Mouse (Mus musculus) bone marrow macrophage, adult 2 months (primary cell): ENCODE measurements around the gene Zfp473.

Experiments used
- CTCF ChIP-seq: IDR thresholded peaks from 2 replicates; pipeline ENCODE4 v1.5.1; 2012; ENCODE audit warnings: low read depth, mild to moderate bottlenecking, low read length, moderate library complexity
- POLR2A ChIP-seq: IDR thresholded peaks from 2 replicates; pipeline ENCODE4 v1.6.1; 2012; ENCODE audit warnings: mild to moderate bottlenecking, low read depth, low read length, borderline replicate concordance

DNA sequence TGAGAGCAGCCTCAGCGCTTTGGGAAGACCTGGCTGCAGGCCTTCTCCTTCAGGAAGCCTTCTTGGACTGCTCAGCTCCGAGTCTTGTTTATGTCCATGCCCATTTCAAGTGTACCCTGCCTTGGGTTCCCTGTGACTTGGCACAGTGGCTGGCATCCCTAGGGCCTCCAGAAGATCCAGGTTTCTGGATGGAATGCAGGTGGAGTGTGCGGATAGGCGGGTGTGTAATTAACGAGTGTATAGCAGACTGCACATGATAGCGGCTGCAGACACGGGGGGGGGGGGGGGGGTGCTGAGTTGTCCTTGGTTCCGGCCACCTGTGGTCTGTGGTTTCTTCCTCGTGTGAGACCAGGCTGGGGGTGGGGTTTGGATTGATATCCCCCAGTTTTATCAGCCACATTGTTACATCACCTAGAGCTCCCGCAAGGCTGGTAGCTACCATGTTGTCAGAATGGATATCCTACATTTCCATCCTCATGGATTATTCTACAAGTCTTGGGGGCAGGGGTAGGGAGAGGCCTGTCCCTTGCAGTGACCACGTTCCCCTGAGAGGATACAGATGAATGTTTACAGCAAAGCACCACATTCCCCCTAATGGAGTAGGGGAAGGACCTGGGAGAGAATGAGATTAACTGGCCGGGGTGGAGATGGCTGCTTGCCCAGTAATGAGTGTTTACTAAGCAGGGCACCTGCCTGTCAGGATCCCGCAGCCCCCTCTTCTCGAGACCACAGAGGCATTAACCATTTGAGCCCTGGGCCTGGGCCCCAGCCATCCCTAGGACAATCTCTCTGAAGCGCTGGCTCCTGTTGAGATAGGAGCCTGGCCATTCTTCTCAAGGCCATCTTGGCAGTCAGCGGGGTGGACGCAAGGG, 65.1 kb downstream of the Zfp473 start:
- TF ChIP-seq POLR2A = no peak
- no peak for TF ChIP-seq CTCF
